Mouse (Mus musculus) lung, embryonic 14.5 days (tissue): Measurements from ENCODE around the gene Ppp1r14a. TPM values are rescaled to one million over a fixed set of nuclear protein-coding genes. Genes with fewer than 3 reads are reported as not detected.

Experiments used
- ATAC-seq: fragments of 200-750 bp; cut with Nextera tagmentation; 2 replicates; pipeline ENCODE4 v1.8.0; 2017; ENCODE audit warnings: mild to moderate bottlenecking, moderate TSS enrichment, moderate library complexity; ENCODE audit not compliant: insufficient read depth
- DNase-seq: peaks from one replicate; pipeline ENCODE4 v3.0.0-alpha.2; 2015
- H3K27ac ChIP-seq: fragments of 300-500 bp; sonication (generic); 2 replicates; pipeline ENCODE4 v1.5.1; 2014; ENCODE audit warnings: low read depth, mild to moderate bottlenecking, moderate library complexity
- H3K27me3 ChIP-seq: fragments of 300-500 bp; sonication (generic); 2 replicates; pipeline ENCODE4 v1.6.1; 2014; ENCODE audit warnings: low read length, control low read depth; ENCODE audit not compliant: insufficient read depth
- H3K36me3 ChIP-seq: fragments of 300-500 bp; sonication (generic); 2 replicates; pipeline ENCODE4 v1.6.1; 2014; ENCODE audit warnings: control low read depth; ENCODE audit not compliant: insufficient read depth
- H3K4me1 ChIP-seq: fragments of 300-500 bp; sonication (generic); 2 replicates; pipeline ENCODE4 v1.6.1; 2014; ENCODE audit warnings: antibody characterized with exemption, control low read depth; ENCODE audit not compliant: insufficient read depth
- H3K4me2 ChIP-seq: fragments of 300-500 bp; sonication (generic); 2 replicates; pipeline ENCODE4 v1.6.1; 2014; ENCODE audit warnings: mild to moderate bottlenecking
- H3K4me3 ChIP-seq: fragments of 300-500 bp; sonication (generic); 2 replicates; pipeline ENCODE4 v1.5.1; 2014; ENCODE audit warnings: low read depth, low read length
- H3K9ac ChIP-seq: fragments of 300-500 bp; sonication (generic); 2 replicates; pipeline ENCODE4 v1.6.1; 2014
- H3K9me3 ChIP-seq: fragments of 300-500 bp; sonication (generic); 2 replicates; pipeline ENCODE4 v1.6.1; 2016; ENCODE audit warnings: low read depth, low read length, control low read depth
- CTCF ChIP-seq: IDR thresholded peaks from 2 replicates; pipeline ENCODE4 v1.5.1; 2016; ENCODE audit warnings: antibody characterized with exemption, low read depth
- WGBS: fragments of 180-500 bp; shearing (Covaris S2); extraction: QIAGEN DNeasy Blood & Tissue Kit; methylation state at CpG from one replicate; pipeline ENCODE4 v1.1.7; 2014; 5-methylcytosine and 5-hydroxymethylcytosine counted together
- polyA plus RNA-seq: library from polyadenylated mRNA; unstranded; fragments of >200 nt; fragmentation: Nextera tagmentation; extraction: Ambion mirVana; gene quantifications from 2 replicates; pipeline ENCODE4 v1.2.1, GENCODE M21; 2014

Gene Ppp1r14a
- polyA plus RNA-seq, 1 experiment from 2014 or later, result 114 TPM

DNA sequence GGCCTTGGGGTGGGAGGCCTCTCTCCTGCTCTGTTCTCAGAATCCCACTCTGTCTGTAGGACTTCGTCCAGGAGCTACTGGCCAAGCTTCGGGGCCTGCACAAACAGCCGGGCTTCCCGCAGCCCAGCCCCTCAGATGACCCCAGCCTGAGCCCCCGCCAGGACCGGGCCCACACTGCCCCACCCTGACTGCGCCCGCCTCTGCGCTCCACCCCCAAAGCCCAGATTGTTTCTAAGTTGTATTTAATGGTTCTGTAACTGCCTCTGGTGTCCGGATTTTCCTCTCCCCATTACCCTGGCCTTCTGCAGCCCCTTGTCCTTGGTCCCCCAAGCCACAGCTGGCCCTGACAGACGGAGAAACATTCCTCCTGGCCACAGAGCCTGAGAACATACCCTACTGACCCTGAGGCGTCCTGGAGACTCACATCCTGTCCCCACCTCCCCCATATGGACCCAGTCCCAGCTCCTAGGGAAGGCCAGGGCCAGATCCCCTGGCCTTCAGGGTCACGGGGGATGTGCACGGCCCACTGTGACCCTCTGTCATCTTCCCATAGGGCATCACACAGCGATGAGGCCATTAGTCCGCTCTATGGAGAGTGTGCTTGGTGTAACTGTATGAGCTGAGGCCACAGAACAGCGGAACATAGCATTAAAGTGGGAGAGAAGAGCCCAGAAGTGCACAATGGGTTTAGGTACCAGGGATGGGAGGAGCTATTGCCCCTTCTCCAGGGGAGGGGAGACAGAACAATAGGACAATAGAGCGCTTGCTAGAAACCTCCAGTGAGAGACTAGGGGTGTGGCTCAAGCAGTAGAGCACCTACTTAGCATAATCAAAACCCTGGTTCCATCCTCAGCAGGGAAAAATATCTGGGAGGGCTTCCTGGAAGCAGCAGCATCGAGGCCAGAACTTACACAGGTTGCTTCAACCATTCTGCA, 4.3 kb downstream of the Ppp1r14a start:
- Histone ChIP-seq H3K4me1 (peaks cover 32% of the 10 kb centered on the region), H3K4me2 (peak overlapping the region; percentile 79), H3K4me3 (peak overlapping the region; percentile 16; the same call in 1 of the 2 replicates), H3K36me3 (peaks cover 13% of the 10 kb centered on the region; the same call in 1 of the 2 replicates), H3K9me3 (no peaks in the 10 kb centered on the region), H3K9ac (no peak overlapping the region), H3K27ac (peak overlapping the region; percentile 86), H3K27me3 (no peaks in the 10 kb centered on the region)
- TF ChIP-seq CTCF, result no peak
- ATAC-seq, result peak; percentile 28
- peak; percentile 80 for DNase-seq
- WGBS, result 26% methylated on average over 19 of the region's 19 CpGs

DNA sequence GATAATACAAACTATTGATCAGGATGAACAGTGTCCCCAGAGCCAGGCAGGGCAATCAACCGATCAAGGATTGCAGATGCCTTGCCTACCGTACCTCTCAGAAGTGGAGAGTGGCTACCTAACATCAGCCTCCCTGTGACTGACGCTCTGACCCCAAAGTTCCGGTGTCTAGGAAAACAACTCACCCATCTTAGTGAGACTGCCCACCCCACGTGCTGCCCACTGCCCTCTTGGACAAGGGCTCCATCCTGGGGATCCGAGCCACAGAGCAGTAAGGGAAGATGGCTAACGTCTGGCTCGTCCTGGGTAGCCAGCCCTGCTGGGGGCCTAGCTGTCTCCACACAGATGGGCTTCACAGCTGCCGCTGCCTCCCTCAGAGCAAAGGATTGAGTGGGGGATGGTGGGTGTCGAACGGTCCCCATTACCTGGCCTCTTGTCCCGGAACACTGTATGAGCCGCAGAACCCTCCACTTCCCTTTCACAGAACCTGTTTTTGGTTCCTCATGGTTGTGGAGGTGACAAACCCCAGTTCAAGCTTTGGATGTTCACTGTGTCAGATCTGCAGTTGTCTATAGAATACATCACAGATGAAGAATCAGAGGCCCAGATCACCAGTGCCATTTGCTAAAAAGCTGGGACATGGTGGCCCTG, 5.1 kb downstream of the Ppp1r14a start:
- Histone ChIP-seq H3K27me3 (no peaks in the 10 kb centered on the region), H3K9me3 (no peaks in the 10 kb centered on the region), H3K4me2 (no peak overlapping the region), H3K4me3 (no peak overlapping the region), H3K4me1 (peaks cover 27% of the 10 kb centered on the region), H3K36me3 (peaks cover 13% of the 10 kb centered on the region; the same call in 1 of the 2 replicates), H3K9ac (no peak overlapping the region), H3K27ac (peak overlapping the region; percentile 86; the same call in 1 of the 2 replicates)
- TF ChIP-seq CTCF, result no peak
- WGBS, result 64% methylated on average over 13 of the region's 13 CpGs
- DNase-seq (no peak), ATAC-seq (no peak)

DNA sequence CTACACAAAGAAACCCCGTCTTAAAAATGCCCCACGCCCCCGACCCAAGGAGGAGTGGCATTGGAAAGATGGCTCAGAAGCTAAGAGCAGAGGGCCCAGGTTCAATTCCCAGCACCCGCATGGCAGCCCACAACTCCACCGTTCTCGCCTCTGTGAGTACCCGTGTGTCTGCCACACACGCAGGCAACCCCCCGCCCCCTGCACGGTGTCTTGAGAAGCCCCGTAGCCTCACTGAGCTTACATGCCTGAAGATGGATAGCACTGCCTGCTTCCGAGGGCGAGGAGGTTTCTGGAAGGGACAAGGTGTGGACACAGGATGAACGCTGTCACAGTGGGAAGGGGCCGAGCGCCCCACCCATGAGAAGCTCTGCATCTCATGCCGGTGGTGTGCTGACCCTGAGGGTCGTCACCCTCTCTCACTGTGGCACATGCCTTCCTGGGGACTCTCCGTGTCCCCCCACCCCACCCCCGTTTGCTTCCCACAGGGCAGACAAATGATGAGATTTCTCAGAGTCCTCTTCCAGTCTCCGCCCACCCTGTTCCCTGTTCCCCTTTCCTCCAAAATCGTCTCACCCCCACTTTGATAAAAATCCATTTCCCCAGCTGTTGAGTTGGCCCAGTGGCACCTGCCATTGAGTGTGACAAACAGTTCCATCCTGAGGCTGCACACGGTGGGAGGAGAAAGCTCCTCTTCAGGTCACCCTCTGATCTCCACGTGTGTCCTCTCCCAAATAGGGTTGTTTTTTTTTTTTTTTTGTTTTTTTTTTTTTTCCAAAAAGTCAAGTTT, 6.9 kb downstream of the Ppp1r14a start:
- no peaks in the 10 kb centered on the region for H3K9me3 ChIP-seq
- no peaks in the 10 kb centered on the region for H3K27me3 ChIP-seq
- H3K27ac ChIP-seq, result no peak overlapping the region
- no peak overlapping the region for H3K9ac ChIP-seq
- no peak for ATAC-seq
- DNase-seq, result peak; percentile 36
- TF ChIP-seq CTCF, result no peak
- no peak overlapping the region for H3K4me3 ChIP-seq
- peaks cover 17% of the 10 kb centered on the region for H3K4me1 ChIP-seq
- H3K36me3 ChIP-seq, result peaks cover 13% of the 10 kb centered on the region; the same call in 1 of the 2 replicates
- H3K4me2 ChIP-seq, result no peak overlapping the region
- WGBS, result 65% methylated on average over 24 of the region's 24 CpGs

DNA sequence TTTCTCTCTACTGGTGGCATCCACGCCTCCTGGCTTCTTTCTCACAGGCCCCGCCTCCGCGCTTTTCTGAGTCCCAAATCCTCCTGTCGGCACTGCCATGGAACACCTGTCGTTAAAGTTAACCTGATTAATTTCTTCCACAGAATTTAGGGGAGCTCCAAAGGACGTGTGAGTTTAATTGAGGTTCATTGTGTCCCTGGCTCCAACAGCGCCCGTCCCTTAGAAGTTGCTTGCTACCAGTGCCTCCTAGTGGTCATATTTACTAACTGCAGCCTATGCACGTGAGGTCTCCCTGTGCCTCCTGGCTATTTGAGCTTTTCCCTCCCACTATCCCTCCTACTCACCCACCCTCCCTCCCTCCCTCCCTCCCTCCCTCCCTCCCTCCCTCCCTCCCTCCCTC, 7.9 kb downstream of the Ppp1r14a start:
- Histone ChIP-seq H3K27ac (no peak overlapping the region), H3K36me3 (peaks cover 11% of the 10 kb centered on the region; the same call in 1 of the 2 replicates), H3K9ac (no peak overlapping the region), H3K9me3 (no peaks in the 10 kb centered on the region), H3K4me1 (peaks cover 17% of the 10 kb centered on the region), H3K27me3 (no peaks in the 10 kb centered on the region), H3K4me2 (no peak overlapping the region), H3K4me3 (no peak overlapping the region)
- peak; percentile 90 for DNase-seq
- no peak for ATAC-seq
- TF ChIP-seq CTCF, result peak; percentile 91
- 8% methylated on average over 10 of the region's 10 CpGs for WGBS

DNA sequence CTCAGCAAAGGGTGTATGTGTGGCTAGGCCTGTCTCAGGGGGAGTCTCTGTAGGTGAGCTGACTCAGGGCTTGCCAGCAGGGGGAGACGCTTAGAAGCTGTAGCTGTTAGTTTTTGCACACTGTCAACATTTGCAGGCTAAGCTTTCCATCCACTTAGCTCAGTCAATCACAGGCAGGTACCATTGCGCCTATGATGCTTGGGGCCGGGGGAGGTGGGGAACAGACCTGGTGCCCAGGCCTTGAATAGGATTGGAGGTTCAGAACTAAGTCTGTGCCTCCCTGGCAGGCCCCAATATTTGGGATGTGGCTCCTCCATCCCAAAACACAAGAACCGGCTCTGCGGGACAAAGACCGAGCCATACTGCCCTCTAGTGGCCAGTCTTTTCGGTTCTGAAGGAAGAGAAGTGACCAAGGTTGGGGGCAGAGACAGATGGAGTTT, 12.0 kb downstream of the Ppp1r14a start:
- TF ChIP-seq CTCF, result peak; percentile 75
- H3K4me3 ChIP-seq, result no peak overlapping the region
- no peak overlapping the region for H3K9ac ChIP-seq

DNA sequence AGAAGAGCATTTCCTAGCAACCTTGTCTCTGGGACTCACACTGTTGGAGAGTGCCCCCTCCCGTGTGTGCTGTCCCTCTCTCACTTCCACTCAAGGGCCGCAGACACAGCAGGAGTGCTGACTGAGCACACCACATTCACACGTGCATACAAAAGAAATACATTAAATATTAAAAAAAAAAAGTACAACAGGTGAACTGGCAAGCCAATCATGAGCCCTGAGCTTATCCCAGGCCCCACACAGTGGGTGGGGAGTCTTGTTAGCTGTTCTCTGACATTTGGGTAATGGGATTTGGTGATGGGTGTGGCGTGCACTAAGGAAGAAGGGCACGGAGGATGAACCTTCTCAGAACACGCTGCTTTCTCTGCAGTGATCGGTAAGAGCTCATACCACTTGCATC, 13.5 kb downstream of the Ppp1r14a start:
- H3K36me3 ChIP-seq, result no peaks in the 10 kb centered on the region
- no peak for TF ChIP-seq CTCF
- H3K9ac ChIP-seq, result no peak overlapping the region
- no peak for DNase-seq
- no peaks in the 10 kb centered on the region for H3K9me3 ChIP-seq
- ATAC-seq, result no peak
- no peak overlapping the region for H3K27ac ChIP-seq
- whole genome bisulfite sequencing, result 59% methylated on average over 7 of the region's 7 CpGs
- peaks cover 18% of the 10 kb centered on the region for H3K4me1 ChIP-seq
- H3K4me3 ChIP-seq, result no peak overlapping the region
- H3K27me3 ChIP-seq, result peaks cover 15% of the 10 kb centered on the region; the same call in 1 of the 2 replicates
- no peak overlapping the region for H3K4me2 ChIP-seq

More for the DNA sequence above, 12.0 kb downstream of the Ppp1r14a start:
- Histone ChIP-seq H3K4me2 (peak overlapping the region; percentile 36; the same call in 1 of the 2 replicates), H3K4me1 (peaks cover 7% of the 10 kb centered on the region; the same call in 1 of the 2 replicates), H3K27me3 (peaks cover 15% of the 10 kb centered on the region; the same call in 1 of the 2 replicates), H3K36me3 (no peaks in the 10 kb centered on the region), H3K9me3 (no peaks in the 10 kb centered on the region), H3K27ac (no peak overlapping the region)
- peak; percentile 93 for DNase-seq
- no peak for ATAC-seq
- 2% methylated on average over 7 of the region's 7 CpGs for WGBS
